In genomic region chr1:153412663-153413396, GRCm38 (mm10) we compare ENCODE assay signal across 14 mouse cellular contexts. TPM values are rescaled to one million over a fixed set of nuclear protein-coding genes. Genes with fewer than 3 reads are reported as not detected.
DNase-seq lines count a peak whose midpoint lies in the region; ATAC-seq and TF ChIP-seq lines count a peak whose summit lies in the region.
"Not testable (repeated sequence)": the region's sequence is repeated elsewhere in the genome, so short reads cannot be mapped to it uniquely, and the experiment has no call there.
"Had no signal": no experiment of that assay in that cellular context is flagged by ENCODE, and none has a peak within 500 bp of the region (broad histone marks: within the 10 kb centered on the region; RNA-seq: fewer than 3 reads in every experiment).

No protein-coding gene starts in this region.

- peak overlapping the region; percentile 57 for H3K9ac ChIP-seq in MEL (ENCODE audit: control insufficient read depth, low read depth, low read length, poor library complexity, severe bottlenecking)
- not testable (repeated sequence) for H3K9ac ChIP-seq in hindbrain, embryonic 14.5 days; intestine, embryonic 16.5 days (ENCODE audit: low read depth, low read length)

- H3K4me1 ChIP-seq in MEL (ENCODE audit: control insufficient read depth in 1 of 2, insufficient read depth in 2 of 2, low read length in 2 of 2), result peaks cover 0 to 10% of the 10 kb centered on the region in 2 experiments; a peak in 2 of 4 replicates
- not testable (repeated sequence) for H3K4me1 ChIP-seq in hindbrain, embryonic 14.5 days (replicated peaks; ENCODE audit: control insufficient read depth, insufficient read depth, low read length); intestine, embryonic 16.5 days (ENCODE audit: control insufficient read depth, insufficient read depth, low read length); spleen, adult 2 months (ENCODE audit: control insufficient read depth, insufficient read depth, insufficient read length)

- TF ChIP-seq POLR2A in MEL (IDR thresholded peaks at IDR 0.05; ENCODE audit: control insufficient read depth in 1 of 2, insufficient read depth in 1 of 2, low read depth in 1 of 2, low read length in 2 of 2, poor library complexity in 1 of 2); spleen, adult 2 months (IDR thresholded peaks at IDR 0.05; ENCODE audit: low read depth, low read length): not testable (repeated sequence)

- not testable (repeated sequence) for H3K27me3 ChIP-seq in MEL (ENCODE audit: control insufficient read depth in 1 of 2, insufficient read depth in 2 of 2, low read length in 2 of 2); hindbrain, embryonic 14.5 days (ENCODE audit: control insufficient read depth, insufficient read depth, low read length); intestine, embryonic 16.5 days (replicated peaks; ENCODE audit: control insufficient read depth, insufficient read depth, low read length); spleen, adult 2 months (ENCODE audit: control insufficient read depth, insufficient read depth, low read length)

- ATAC-seq in hindbrain, embryonic 14.5 days (ENCODE audit: low FRiP score), result not testable (repeated sequence)
- 0 out of 2 replicates have a peak, but pooled peaks have one; percentile 38 for ATAC-seq in intestine, embryonic 16.5 days

- H3K4me2 ChIP-seq in hindbrain, embryonic 14.5 days (replicated peaks); intestine, embryonic 16.5 days (ENCODE audit: low read depth, low read length): not testable (repeated sequence)

- peak overlapping the region; percentile 26 to 55 for H3K4me3 ChIP-seq in MEL (ENCODE audit: control insufficient read depth in 1 of 2, insufficient read depth in 1 of 2, low read depth in 2 of 2, low read length in 2 of 2)
- H3K4me3 ChIP-seq in gastrocnemius, adult 2 months, result peak overlapping the region; percentile 40
- H3K4me3 ChIP-seq in hindbrain, embryonic 14.5 days (replicated peaks; ENCODE audit: low read length); intestine, embryonic 16.5 days (ENCODE audit: low read length): not testable (repeated sequence)
- 0 out of 2 replicates have a peak overlapping the region, but pooled peaks have one; percentile 0 for H3K4me3 ChIP-seq in left cerebral cortex, adult 2 months
- peak overlapping the region; percentile 62; the same call in 1 of the 2 replicates for H3K4me3 ChIP-seq in spleen, adult 2 months (ENCODE audit: extremely low read depth, insufficient read depth, insufficient read length)

- TF ChIP-seq RAD21 in MEL (IDR thresholded peaks at IDR 0.05; ENCODE audit: low read depth, low read length), result not testable (repeated sequence)

- not testable (repeated sequence) for H3K36me3 ChIP-seq in MEL (ENCODE audit: control insufficient read depth in 1 of 2, insufficient read depth in 2 of 2, low read length in 2 of 2); hindbrain, embryonic 14.5 days (replicated peaks; ENCODE audit: control insufficient read depth, insufficient read depth); intestine, embryonic 16.5 days (ENCODE audit: control insufficient read depth, insufficient read depth, low read length); spleen, adult 2 months (ENCODE audit: control insufficient read depth, insufficient read depth, low read length)

- peak; percentile 48 to 50 for DNase-seq in B cell, adult 2 months
- DNase-seq in MEL (ENCODE audit: low read depth, low spot score); gastrocnemius, adult 2 months; hindbrain, embryonic 14.5 days (ENCODE audit: low spot score); left cerebral cortex, adult 2 months (ENCODE audit: extremely low spot score in 1 of 2, low spot score in 2 of 2); spleen, adult 2 months (ENCODE audit: low read depth in 1 of 2, low spot score in 2 of 2): not testable (repeated sequence)
- peak; percentile 10 for DNase-seq in cerebellum, adult 9-11 months

- 66% methylated on average over 3 of the region's 4 CpGs for WGBS in hindbrain, embryonic 14.5 days
- 87% methylated on average over 2 of the region's 4 CpGs for WGBS in intestine, embryonic 16.5 days
- WGBS in spleen, adult 2 months, result 53% methylated on average over 3 of the region's 4 CpGs

- peak overlapping the region; percentile 74 for H3K27ac ChIP-seq in MEL (ENCODE audit: control insufficient read depth, low read depth, low read length)
- not testable (repeated sequence) for H3K27ac ChIP-seq in gastrocnemius, adult 2 months; intestine, embryonic 16.5 days (ENCODE audit: low read length)
- H3K27ac ChIP-seq in hindbrain, embryonic 14.5 days, result 0 out of 2 replicates have a peak overlapping the region, but pooled peaks have one; percentile 16
- H3K27ac ChIP-seq in left cerebral cortex, adult 2 months, result peak overlapping the region; percentile 38; the same call in 1 of the 2 replicates
- peak overlapping the region; percentile 50; the same call in 1 of the 2 replicates for H3K27ac ChIP-seq in spleen, adult 2 months (ENCODE audit: insufficient read depth, low read length)

- not testable (repeated sequence) for TF ChIP-seq EP300 in MEL (IDR thresholded peaks at IDR 0.05; ENCODE audit: low read depth in 1 of 2, low read length in 2 of 2)

- H3K79me2 ChIP-seq in MEL (ENCODE audit: control insufficient read depth, insufficient read depth, low read length, poor library complexity), result not testable (repeated sequence)

- not testable (repeated sequence) for H3K9me3 ChIP-seq in MEL (replicated peaks; ENCODE audit: insufficient read depth, low read length); hindbrain, embryonic 14.5 days (ENCODE audit: control insufficient read depth, low read length); intestine, embryonic 16.5 days (ENCODE audit: control insufficient read depth, low read length)

- not testable (repeated sequence) for TF ChIP-seq CTCF in MEL (IDR thresholded peaks at IDR 0.05 in 2 of 3, conservative IDR thresholded peaks at IDR 0.05 in 1 of 3; ENCODE audit: control insufficient read depth in 1 of 3, insufficient read depth in 1 of 3, low read depth in 2 of 3, low read length in 3 of 3, poor library complexity in 1 of 3, severe bottlenecking in 1 of 3); gastrocnemius, adult 2 months (IDR thresholded peaks at IDR 0.05); left cerebral cortex, adult 2 months (IDR thresholded peaks at IDR 0.05); spleen, adult 2 months (IDR thresholded peaks at IDR 0.05; ENCODE audit: extremely low read depth, insufficient read depth, insufficient read length, insufficient replicate concordance)

- intact Hi-C loops in gastrocnemius, adult 2 months (cut with DNase I), result not testable (repeated sequence)
- intact Hi-C loops in left cerebral cortex, adult 2 months (cut with DNase I), result loop anchor here (10.0 kb wide), 1 partner anchor 628 kb away; no protein-coding TSS in a partner anchor

RNA-seq across cellular contexts. Expression of gene Shcbp1l, which starts 12.1 kb away (rescaled TPM):
- 1.9 and 3.7 TPM in 2 replicates for total RNA-seq in MEL (2012; rRNA removed)
- polyA plus RNA-seq in MEL (2012; ENCODE audit: insufficient read depth in 1 of 2, insufficient read length in 2 of 2, low read depth in 1 of 2, low replicate concordance in 2 of 2, missing spikeins in 1 of 2), result 1 to 10 TPM in 1 of 2 experiments, not detected in 1; 2.4 TPM
- total RNA-seq in gastrocnemius, adult 2 months (2021), result not detected
- polyA plus RNA-seq in hindbrain, embryonic 14.5 days (2014; fragmentation: Nextera tagmentation; extraction: Ambion mirVana), result 0.56 and 0.85 TPM in 2 replicates
- polyA plus RNA-seq in intestine, embryonic 16.5 days (2015; fragmentation: Nextera tagmentation; extraction: Ambion mirVana), result 0.06 TPM in 1 of 2 replicates, not detected in the other
- total RNA-seq in left cerebral cortex, adult 2 months (2021), result 1 to 10 TPM; 2.2 to 3.0 TPM
- 0.49 and 0.67 TPM in 2 replicates for polyA plus RNA-seq in spleen, adult 2 months (2012; rRNA removed)
- total RNA-seq: gastrocnemius, postnatal 10 days; gastrocnemius, postnatal 36 days; heart, adult 2 months; heart, postnatal 10 days; heart, postnatal 36 days had no signal
- polyA plus RNA-seq: hindbrain, embryonic 10.5 days had no signal
